Mouse (Mus musculus) heart, adult 2 months (tissue): ENCODE results near the gene Pxylp1. TPM values are rescaled to one million over a fixed set of nuclear protein-coding genes. Genes with fewer than 3 reads are reported as not detected.

Experiments
- DNase-seq, 2 experiments: peaks; one replicate each; pipeline ENCODE4 v3.0.0; 2021
- H3K27ac ChIP-seq: fragments of 200-600 bp; 2 replicates; pipeline ENCODE4 v1.8.1; 2022
- H3K27me3 ChIP-seq: fragments of 200-500 bp; 2 replicates; pipeline ENCODE4 v1.6.1; 2012; ENCODE audit warnings: mild to moderate bottlenecking, low read length, inconsistent platforms, mixed read lengths; ENCODE audit not compliant: control insufficient read depth, insufficient read depth
- H3K36me3 ChIP-seq: fragments of 200-500 bp; 2 replicates; pipeline ENCODE4 v1.6.1; 2012; ENCODE audit warnings: low read length, inconsistent platforms; ENCODE audit not compliant: control insufficient read depth, insufficient read depth
- H3K4me1 ChIP-seq: fragments of 200-500 bp; 2 replicates; pipeline ENCODE4 v1.6.1; 2011; ENCODE audit warnings: low read length; ENCODE audit not compliant: control insufficient read depth, insufficient read depth
- H3K4me3 ChIP-seq: fragments of 200-600 bp; 2 replicates; pipeline ENCODE4 v1.8.1; 2022
- H3K79me2 ChIP-seq: fragments of 200-500 bp; replicated peaks from 2 replicates; pipeline ENCODE4 v1.6.1; 2012; ENCODE audit warnings: mild to moderate bottlenecking, inconsistent platforms, low read length, moderate library complexity, mixed read lengths; ENCODE audit not compliant: control insufficient read depth, insufficient read depth
- H3K9ac ChIP-seq: fragments of 200-500 bp; 2 replicates; pipeline ENCODE4 v1.6.1; 2012; ENCODE audit warnings: low read depth, mild to moderate bottlenecking, control low read depth, inconsistent platforms, low read length, mixed read lengths
- CTCF ChIP-seq: fragments of 200-600 bp; IDR thresholded peaks from 2 replicates; pipeline ENCODE4 v1.8.1; 2022; ENCODE audit warnings: antibody characterized with exemption, mild to moderate bottlenecking, moderate library complexity
- EP300 ChIP-seq: fragments of 200-500 bp; IDR thresholded peaks from 2 replicates; pipeline ENCODE4 v1.6.1; 2011; ENCODE audit warnings: low read depth, low read length, control low read depth; ENCODE audit not compliant: insufficient read depth
- POLR2A ChIP-seq: fragments of 200-500 bp; IDR thresholded peaks from 2 replicates; pipeline ENCODE4 v1.6.1; 2011; ENCODE audit warnings: mild to moderate bottlenecking, low read depth, low read length, control low read depth; ENCODE audit not compliant: insufficient read depth
- WGBS: fragments of 180-500 bp; shearing (Covaris S2); methylation state at CpG from one replicate; pipeline ENCODE4 v1.1.7; 2018; 5-methylcytosine and 5-hydroxymethylcytosine counted together
- intact Hi-C: fragments of 180-260 bp; cut with DNase I; formaldehyde crosslinking; loops from one replicate; pipeline ENCODE4 v1.15.1; 2025
- polyA plus RNA-seq: library from polyadenylated mRNA; depleted of rRNA; stranded (reverse); fragments of >200 nt; gene quantifications from 2 replicates; pipeline ENCODE4 v1.2.3, GENCODE M21; 2012
- total RNA-seq, 2 experiments: library from RNA; stranded (reverse); gene quantifications; 2 replicates each; pipeline ENCODE4 v1.2.3; 2021

Gene Pxylp1
- total and polyA plus RNA-seq, 3 experiments = 6.5 to 16.9 (median 16.3) TPM

- Histone ChIP-seq H3K27ac (no peak overlapping the region), H3K9ac (no peak overlapping the region), H3K79me2 (no peaks in the 10 kb centered on the region), H3K27me3 (no peaks in the 10 kb centered on the region), H3K4me3 (no peak overlapping the region), H3K36me3 (no peaks in the 10 kb centered on the region), H3K4me1 (0 out of 2 replicates have a peak, but pooled peaks cover 1% of the 10 kb centered on the region)
- no peak for DNase-seq
- TF ChIP-seq CTCF (no peak), EP300 (no peak), POLR2A (no peak)
- intact Hi-C loops = no loop called here
- 83% methylated on average over 6 of the region's 6 CpGs for WGBS
Measured at GRCm38 (mm10) chr9:96868546-96868945, 23.9 kb downstream of the Pxylp1 start.

- no peaks in the 10 kb centered on the region for H3K27me3 ChIP-seq
- H3K27ac ChIP-seq = no peak overlapping the region
- DNase-seq = no peak
- 0 out of 2 replicates have a peak, but pooled peaks cover 1% of the 10 kb centered on the region for H3K4me1 ChIP-seq
- no peaks in the 10 kb centered on the region for H3K36me3 ChIP-seq
- H3K4me3 ChIP-seq = no peak overlapping the region
- TF ChIP-seq POLR2A (no peak), CTCF (no peak), EP300 (no peak)
- WGBS = 79% methylated on average over 7 of the region's 7 CpGs
- intact Hi-C loops = no loop called here
- no peaks in the 10 kb centered on the region for H3K79me2 ChIP-seq
- H3K9ac ChIP-seq = no peak overlapping the region
Measured at GRCm38 (mm10) chr9:96867165-96867564, 25.3 kb downstream of the Pxylp1 start.

- Histone ChIP-seq H3K36me3 (no peaks in the 10 kb centered on the region), H3K79me2 (no peaks in the 10 kb centered on the region), H3K27ac (no peak overlapping the region), H3K4me1 (0 out of 2 replicates have a peak, but pooled peaks cover 1% of the 10 kb centered on the region), H3K9ac (no peak overlapping the region), H3K27me3 (no peaks in the 10 kb centered on the region), H3K4me3 (no peak overlapping the region)
- intact Hi-C loops = no loop called here
- DNase-seq = no peak
- TF ChIP-seq POLR2A = no peak
- no peak for TF ChIP-seq CTCF
- WGBS = 93% methylated on average over 5 of the region's 5 CpGs
Measured at GRCm38 (mm10) chr9:96866196-96866595, 26.3 kb downstream of the Pxylp1 start.

- no peak for TF ChIP-seq EP300
- no peak for TF ChIP-seq CTCF
- no peak for TF ChIP-seq POLR2A
Measured at GRCm38 (mm10) chr9:96865473-96866050, 26.9 kb downstream of the Pxylp1 start.

GRCm38 (mm10) chr9:96863539-96863938 lies 28.9 kb downstream of the Pxylp1 start:
- H3K36me3 ChIP-seq = no peaks in the 10 kb centered on the region
- WGBS = 78% methylated on average over 3 of the region's 3 CpGs
- H3K9ac ChIP-seq = no peak overlapping the region
- no peak for TF ChIP-seq POLR2A
- TF ChIP-seq CTCF = no peak
- TF ChIP-seq EP300 = no peak
- intact Hi-C loops = no loop called here
- no peaks in the 10 kb centered on the region for H3K27me3 ChIP-seq
- H3K4me1 ChIP-seq = peaks cover 3% of the 10 kb centered on the region; the same call in 1 of the 2 replicates
- H3K4me3 ChIP-seq = no peak overlapping the region
- DNase-seq = no peak
- no peak overlapping the region for H3K27ac ChIP-seq
- no peaks in the 10 kb centered on the region for H3K79me2 ChIP-seq

More at GRCm38 (mm10) chr9:96865473-96866050, 26.9 kb downstream of the Pxylp1 start:
- intact Hi-C loops = no loop called here
- H3K4me1 ChIP-seq = peaks cover 3% of the 10 kb centered on the region; the same call in 1 of the 2 replicates
- H3K79me2 ChIP-seq = no peaks in the 10 kb centered on the region
- H3K9ac ChIP-seq = no peak overlapping the region
- no peak for DNase-seq
- no peaks in the 10 kb centered on the region for H3K36me3 ChIP-seq
- no peaks in the 10 kb centered on the region for H3K27me3 ChIP-seq
- WGBS = 85% methylated on average over 16 of the region's 16 CpGs
- H3K27ac ChIP-seq = no peak overlapping the region
- no peak overlapping the region for H3K4me3 ChIP-seq

GRCm38 (mm10) chr9:96862836-96863235 lies 29.6 kb downstream of the Pxylp1 start:
- H3K27ac ChIP-seq = no peak overlapping the region
- H3K4me3 ChIP-seq = no peak overlapping the region
- H3K9ac ChIP-seq = no peak overlapping the region
- no peaks in the 10 kb centered on the region for H3K36me3 ChIP-seq
- no peaks in the 10 kb centered on the region for H3K79me2 ChIP-seq
- DNase-seq = no peak
- WGBS = 58% methylated on average over 4 of the region's 4 CpGs
- H3K27me3 ChIP-seq = no peaks in the 10 kb centered on the region
- H3K4me1 ChIP-seq = peaks cover 3% of the 10 kb centered on the region; the same call in 1 of the 2 replicates
- TF ChIP-seq CTCF = no peak
- no peak for TF ChIP-seq EP300
- no peak for TF ChIP-seq POLR2A
- intact Hi-C loops = no loop called here
